Mouse (Mus musculus) monocyte, adult 2 months (primary cell): ENCODE results near the gene Clstn2.

Experiments used
- DNase-seq, 2 experiments: peaks; one replicate each; pipeline ENCODE4 v3.0.0; 2022; ENCODE audit warnings: low spot score in 2 of 2, low read depth in 1 of 2

Clstn2 gene

DNA sequence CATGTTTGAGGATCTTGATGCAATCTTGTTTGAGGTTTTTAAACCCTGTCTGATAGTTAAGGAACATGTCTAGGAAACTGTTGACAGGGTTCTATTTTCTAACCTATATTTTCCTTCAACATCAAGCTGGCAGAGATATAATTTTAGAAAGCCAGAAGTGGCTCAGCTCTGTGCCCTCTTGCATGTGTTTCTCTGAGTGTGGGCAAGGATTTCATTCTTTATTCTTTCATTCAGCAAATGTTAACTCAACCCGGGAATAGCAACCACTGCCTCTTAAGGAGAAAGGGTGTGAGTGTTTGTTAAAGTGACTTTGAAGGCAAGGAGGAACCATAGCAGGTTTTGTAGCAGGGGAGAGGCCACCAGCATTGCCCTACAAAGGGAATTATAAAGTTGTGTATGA, 337.7 kb downstream of the Clstn2 start:
- no peak for DNase-seq

DNA sequence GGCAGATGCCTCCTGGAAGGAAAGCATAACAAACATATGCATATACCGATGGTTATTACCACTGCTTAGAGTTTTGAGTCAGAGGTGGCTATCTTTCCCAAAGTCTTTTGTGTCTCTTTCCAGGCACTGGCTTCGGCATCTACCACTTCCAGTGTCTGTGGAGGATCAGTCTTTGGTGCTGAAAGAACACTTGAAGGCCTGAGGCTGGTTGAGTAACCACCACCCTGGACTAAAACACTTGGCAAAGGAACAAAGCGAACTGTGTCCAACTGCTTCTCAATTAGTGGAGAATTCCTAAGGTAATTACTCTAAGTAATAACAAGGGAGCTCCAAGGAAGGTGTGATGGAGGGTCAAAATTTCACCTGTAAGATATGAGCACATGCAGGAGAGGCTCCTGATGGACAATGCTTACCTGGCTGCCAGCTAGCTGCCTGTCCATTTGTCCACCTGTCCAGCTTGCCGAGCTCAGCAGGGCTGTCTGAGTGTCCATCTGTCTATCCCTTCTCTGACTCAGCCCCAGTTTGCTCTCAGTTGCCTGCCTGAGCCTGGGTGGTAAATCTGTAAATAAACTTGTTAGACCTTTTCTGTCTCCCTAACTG, 346.1 kb downstream of the Clstn2 start:
- no peak for DNase-seq

DNA sequence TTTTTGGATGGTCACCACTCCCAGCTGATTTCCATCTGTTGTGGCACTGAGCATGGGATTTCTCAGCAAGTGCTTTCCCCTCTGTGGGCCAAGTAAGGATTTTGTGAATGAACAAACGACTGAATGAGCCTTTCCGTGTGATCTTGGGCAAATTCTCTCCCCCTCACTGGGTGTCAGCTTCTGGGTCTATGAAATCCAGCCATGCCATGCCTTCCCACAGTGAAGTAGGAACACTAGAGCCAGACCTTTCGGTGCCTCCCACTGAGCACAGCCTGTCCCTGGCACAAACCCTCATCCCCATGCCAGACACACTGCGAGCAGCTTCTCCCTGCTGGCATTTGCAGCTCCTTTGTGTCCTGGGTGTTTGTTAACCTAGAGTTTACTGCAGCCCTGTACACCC, 347.3 kb downstream of the Clstn2 start:
- DNase-seq = no peak

DNA sequence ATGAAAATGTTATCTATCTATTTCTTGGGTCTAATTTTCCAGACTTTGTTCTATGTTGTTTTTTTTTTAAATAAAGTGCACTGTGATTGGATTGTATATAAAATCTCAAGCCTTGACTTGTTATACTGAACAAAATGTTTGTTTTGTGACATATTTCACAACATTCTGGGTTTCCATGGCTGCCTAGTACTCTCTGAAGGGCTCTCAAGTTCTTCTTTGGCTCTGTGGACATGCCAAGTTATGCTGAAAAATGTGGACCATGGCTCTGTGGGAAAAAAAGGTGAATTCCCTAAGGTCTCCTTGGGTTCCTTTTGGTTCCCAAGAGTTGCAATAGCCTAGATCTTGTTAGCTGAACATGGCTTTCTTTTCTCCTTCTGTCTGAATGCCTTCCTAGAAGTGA, 353.1 kb downstream of the Clstn2 start:
- no peak for DNase-seq

DNA sequence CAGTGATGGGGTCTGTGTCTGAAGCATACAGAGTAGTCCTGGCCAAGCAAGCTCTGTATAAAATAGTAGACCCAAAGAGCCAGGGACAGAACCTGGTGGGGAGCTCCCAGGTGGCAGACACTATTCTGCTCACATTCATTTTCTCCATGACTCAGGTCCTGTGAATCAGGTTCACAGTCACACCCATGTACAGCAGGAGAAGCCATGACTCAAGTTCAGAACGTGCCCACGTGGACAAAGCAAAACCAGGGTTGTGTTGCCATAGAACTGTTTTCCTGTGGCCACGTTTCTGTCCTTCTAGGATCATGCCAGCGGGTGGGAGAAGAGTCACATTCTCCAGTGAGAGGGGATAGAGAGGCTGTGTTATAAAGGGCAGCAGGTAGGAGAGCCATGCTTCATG, 353.9 kb downstream of the Clstn2 start:
- DNase-seq = no peak

DNA sequence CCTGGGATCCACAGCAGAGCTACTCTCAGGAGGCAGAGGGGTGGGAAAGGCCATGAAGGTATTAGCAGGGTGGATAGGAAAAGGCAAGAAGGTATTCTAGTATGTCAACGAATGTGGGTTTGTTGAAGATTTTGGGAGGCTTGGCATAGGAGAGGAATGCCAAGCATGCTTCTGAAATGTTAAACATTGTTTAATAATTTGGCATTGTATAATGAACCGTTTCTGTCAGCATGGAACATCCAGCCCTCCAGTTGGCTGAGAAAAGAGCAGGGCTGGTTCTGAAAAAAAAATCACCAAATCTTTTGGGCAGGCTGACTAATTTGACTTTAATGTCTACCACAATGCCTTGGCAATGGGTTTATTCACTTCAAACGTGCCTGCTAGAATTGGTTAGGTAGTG, 355.9 kb downstream of the Clstn2 start:
- no peak for DNase-seq

DNA sequence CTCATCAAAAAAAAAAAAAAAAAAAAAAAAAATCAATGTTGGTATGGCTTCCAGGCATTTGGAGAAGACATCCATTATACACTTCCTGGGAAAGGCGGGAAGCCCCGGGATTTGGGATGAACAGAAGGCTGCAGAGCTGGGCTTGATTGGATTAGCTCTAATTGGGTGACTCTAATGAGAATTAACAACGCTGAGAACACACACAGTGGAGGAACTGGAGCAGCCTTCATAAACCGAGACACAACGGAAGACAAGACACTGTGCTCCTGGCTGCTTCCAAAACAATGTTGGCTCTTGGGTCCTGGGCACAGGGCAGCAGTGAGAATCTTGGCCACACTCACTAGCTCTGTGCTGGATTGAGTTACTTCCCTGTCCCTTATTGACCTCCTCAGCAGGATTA, 360.3 kb downstream of the Clstn2 start:
- DNase-seq = no peak

DNA sequence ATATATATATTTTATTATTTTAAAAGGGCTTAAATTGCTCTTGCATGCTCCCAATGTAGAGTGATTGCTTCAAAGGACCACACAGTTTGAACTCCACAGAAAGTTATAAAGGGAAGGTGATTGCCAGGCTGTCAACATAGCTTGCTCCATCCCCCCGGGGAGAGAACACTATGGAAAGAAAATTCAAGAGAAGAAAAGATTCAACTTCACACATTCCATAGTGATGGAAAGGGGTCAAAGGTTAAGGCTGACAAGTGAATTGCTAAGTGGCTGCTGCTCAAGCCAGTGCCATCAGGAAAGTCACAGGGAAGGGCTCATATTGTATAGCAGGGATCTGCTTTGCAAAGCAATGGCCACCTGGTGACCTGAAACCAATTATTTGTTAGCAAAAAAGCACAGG, 360.8 kb downstream of the Clstn2 start:
- no peak for DNase-seq

DNA sequence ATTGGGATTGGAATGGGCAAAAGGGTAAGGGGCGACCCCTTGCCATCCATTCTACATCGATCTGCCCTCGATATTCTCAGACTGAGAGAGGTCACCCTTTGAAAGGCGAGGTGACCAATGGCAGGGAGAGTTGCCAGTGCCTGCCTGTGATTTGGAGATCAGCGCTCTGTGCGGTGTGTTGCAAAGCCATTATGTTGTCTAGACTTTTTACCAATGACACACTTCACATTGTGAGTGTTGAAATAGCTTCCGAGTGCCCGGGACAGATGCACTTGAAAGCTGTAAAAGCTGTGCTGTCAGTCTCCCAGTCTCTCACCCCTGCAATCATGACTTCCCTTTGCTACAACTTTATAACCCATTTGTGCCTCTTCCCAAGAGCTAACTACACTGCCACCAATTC, 362.3 kb downstream of the Clstn2 start:
- no peak for DNase-seq

DNA sequence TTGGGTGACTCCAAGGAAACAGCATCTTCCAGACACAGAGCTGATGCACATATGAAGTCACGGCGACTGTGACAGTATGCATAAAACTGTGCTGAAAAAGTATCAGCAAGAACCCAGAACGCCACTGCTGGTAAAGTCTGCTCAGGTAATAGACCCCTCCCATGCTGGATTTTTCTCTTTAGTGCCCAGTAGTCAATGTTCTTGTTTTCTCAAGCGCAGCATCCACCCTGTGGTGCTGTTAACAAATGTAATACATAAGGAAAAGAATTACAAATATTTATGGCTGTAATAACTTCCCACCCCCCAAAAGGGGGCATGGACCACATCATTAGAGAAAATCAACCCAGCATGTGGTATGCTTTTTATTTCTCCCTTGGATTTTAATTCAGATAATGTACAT, 372.0 kb downstream of the Clstn2 start:
- DNase-seq = no peak

DNA sequence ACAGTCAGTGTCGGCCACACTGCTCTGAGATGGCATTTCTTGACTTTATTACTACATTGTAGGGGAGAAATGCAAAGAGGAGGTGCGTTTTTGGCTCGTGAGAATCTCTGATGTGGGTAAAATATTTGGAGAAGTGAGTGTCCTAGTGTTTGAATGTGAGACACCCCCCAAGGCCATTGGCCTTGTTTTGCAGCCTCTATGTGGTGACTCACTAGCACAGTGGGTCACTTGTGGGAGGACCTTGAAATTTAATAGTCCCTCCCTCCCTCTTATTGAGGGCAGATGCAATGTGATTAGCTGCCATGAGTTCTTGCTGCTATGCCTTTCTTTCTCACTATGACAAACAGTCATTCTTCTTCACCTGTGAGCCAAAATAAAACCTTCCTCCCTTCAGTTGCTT, 374.2 kb downstream of the Clstn2 start:
- DNase-seq = no peak

DNA sequence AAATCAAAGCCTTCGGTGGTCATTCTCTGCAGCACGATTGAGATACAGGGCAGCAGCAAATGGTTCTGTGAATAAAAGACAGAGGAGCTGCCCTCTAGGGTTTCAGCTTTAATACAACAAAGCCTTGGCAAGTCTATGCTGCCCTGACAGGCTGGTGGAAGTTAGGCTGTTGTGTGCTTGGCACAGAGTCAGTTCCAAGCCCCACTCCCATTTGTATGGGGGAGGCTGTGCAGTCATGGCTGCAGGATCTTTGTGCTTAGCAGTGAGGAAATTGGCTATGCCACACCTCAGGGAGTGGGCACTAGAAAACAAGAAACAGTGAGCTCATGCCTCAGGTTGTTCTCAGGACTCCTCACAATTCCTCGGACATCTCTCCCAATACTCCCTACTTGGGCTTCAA, 384.6 kb downstream of the Clstn2 start:
- no peak for DNase-seq

DNA sequence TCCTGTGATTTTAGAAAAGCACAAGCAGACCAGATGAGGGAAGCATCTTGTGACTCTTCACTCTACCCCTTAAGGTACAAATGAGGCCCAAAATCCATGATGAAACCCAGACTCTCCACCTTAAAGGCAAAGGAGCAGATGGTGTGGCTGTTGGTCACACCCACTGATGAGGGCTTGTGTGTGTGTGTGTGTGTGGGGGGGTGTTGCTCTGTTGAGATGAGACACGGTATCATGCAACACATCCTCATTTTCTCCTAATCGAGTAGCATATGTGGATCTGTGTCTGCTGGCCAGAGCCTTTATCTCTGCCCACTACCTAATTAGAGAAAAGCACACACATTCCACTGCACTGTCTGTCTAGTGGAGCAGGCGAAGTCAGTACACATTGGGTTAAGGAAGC, 387.2 kb downstream of the Clstn2 start:
- DNase-seq = no peak

DNA sequence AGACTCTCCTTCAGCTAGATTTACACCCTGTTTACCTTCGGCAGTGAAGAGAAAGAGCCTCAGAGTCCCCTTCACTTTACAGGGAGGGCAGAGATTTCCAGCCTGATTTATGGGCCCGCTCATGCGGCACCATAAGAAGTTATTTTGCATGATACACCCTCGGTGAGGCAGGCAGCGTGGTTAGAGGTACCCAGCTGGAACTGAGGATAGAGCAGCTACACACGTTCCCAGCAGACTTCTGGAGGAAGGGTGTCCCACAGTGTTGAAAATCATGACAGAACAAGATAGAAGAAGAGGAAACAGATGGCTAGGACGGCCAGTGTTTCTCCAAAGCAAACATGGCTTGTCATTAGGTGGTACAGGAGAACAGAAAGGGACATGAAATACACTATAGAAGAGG, 390.6 kb downstream of the Clstn2 start:
- DNase-seq = no peak

DNA sequence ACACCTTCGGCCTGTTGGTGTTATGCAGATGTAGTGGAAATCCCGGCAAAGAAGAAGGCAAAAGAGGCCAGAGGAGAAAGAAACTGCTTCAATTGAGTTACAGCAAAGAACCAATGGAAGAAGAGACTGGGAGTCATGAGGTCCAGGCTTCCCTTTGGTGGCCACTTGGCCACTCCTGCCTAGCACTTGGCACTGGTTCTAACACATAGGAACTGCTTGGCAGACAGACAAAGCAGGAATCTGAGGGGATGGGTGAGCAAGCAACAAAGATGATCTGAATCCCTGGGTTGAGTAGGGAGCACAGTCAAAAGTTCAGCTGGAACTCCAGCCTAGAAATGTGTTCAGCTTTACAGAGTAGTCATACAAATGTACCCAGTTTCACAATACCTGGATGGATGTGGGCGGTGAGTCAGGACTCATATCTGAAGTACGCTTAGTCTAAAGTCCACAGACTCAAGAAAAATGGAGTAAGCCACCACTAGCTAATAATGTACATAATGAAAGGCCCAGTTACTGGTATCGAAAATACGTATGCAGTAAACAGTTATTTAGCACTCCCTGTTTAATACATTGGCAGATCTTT, 392.9 kb downstream of the Clstn2 start:
- DNase-seq = no peak

DNA sequence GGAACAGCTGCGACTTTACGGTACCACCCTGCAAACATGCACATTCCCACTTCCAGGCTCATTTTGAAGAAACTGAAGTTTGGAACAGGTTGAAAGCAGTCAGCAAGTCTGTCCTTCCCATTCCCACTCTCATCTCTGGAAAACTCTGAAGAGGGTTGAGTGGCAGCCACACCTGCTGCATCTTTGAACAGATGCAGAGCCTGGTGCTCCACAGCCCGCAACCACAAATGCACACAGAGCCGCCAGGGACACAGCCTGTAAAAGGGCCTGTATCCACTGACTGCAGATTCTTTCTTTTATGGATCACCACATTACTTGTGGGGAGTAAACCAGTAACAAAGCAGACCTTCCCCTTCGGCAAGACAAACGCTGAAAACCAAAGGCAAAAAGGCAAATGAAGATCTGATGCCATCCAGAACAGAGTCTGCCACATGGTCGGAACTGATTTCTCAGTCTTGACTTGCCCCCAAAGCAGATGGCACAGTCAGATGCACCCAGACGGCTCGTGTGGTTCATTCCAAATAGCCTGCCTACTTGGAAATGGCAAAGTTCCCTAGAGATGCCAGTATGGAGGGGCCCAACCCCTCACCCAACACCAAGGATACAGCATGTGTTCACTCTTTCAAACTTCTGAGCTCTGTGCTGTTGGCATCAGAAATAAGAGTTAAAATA, 394.2 kb downstream of the Clstn2 start:
- no peak for DNase-seq

DNA sequence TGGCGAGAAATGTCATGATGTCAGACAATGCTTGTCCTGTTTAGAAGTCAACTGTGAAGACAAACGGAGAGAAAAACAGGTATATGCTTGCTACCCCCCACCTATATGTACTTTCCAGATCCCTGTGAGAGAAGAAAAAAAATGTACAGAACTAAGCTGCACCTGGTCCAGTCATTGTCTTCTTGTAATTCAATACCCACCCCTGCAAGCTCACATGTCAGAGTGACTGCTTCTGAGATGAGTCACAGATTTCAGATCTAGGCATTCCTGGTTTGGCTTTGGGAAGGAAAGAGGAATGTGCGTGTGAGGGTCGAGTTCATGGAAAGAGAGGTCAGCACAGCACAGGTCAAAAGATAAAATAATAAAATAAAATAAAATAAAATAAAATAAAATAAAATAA, 397.6 kb downstream of the Clstn2 start:
- no peak for DNase-seq

DNA sequence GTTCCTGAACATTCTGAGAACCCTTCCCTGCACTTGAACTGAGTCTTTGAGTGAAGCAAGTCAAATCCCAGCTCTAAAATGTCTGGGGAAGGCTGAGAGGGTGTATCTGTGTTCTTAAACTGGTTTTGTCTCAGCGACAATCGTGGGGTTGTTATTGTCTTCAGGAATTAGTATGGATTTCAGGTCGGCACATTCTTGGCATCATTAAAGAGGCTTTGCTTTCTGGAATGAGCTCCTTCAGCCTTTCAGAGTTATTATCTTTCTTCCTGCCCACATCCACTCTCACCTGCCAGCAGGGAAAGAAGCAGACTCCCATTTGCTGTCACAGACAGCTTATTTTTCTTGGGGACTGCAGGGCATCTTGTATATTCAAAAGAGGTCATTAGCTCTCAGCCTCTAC, 398.1 kb downstream of the Clstn2 start:
- DNase-seq = no peak

DNA sequence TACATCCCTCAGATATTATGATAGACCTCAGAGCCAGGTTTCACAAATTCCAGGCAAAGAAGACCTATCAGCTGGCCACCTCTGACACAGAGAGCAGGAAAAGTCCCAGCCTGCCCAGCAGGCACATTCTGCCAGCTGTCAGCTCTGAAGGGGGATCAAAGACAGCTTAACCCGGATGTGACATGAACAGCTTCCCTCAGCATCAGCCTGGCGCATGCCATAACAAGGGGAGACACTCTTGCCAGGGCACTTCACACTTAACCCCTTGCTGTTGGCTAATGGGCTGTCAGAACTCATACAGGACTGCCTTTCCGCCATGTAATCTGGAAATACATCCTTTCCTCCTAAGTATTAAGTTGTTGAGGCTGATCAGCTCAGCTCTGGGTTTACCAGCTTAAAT, 403.8 kb downstream of the Clstn2 start:
- no peak for DNase-seq

DNA sequence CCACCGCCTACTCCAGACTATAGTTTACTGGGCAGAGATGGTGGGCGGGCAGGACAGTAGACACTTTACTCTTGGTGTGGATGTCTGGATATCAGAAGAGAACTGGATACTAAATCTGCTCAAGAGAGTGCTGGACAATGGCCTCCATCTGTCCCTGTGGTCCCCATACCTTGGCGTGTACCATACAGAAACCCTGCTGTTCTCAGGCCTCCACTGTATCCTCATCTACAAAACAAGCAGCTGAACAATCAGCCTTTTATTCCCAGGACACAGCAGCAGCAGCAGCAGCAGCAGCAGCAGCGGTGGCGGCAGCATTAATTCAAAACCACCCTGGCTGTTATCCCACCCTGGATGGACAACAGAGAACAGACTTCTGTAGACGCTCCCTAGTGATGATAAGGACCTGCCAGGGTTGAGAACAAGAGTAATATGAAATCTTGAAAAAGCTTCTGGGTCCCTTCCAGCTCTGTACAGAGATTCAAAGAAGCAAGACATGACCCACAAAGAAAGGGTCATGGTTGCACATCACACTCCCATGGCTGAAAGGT, 404.5 kb downstream of the Clstn2 start:
- DNase-seq = no peak

DNA sequence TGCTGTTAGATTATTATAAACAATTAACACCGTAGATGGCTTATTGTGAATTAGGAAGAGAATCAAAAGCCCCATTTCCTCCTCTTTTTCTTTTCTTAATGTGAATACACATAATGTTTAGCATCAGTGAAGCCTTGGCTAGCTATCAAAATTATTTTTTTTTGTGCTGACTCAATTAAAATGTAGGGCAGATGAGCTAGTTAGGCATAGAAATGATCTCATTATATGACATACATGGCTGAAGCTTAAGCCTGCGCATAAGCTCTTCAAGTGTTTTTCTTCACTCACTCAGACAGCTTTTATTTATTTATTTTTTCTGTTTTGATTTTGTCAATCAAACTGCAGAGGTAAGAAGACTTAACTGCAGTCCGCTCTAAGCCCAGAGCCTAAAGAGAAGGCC, 405.1 kb downstream of the Clstn2 start:
- no peak for DNase-seq

DNA sequence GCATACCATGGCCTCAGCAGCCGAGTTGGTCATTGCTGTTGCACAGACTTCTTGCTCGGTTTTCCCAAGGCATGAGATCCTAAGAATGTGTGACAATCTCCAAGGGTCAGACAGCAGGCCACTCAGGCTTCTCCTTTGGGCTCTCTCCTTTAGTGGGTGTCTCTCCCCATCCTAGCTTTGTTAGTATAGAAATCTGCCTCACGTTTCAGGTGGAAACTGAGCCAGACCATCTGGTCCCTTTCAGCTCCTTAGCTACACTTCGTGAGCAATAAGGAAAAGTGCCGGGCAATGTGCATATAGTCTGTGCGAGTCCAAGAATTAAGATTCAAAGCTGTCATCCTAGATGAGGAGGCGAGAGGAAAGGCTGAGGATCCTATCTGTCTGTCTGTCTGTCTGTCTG, 422.4 kb downstream of the Clstn2 start:
- no peak for DNase-seq

DNA sequence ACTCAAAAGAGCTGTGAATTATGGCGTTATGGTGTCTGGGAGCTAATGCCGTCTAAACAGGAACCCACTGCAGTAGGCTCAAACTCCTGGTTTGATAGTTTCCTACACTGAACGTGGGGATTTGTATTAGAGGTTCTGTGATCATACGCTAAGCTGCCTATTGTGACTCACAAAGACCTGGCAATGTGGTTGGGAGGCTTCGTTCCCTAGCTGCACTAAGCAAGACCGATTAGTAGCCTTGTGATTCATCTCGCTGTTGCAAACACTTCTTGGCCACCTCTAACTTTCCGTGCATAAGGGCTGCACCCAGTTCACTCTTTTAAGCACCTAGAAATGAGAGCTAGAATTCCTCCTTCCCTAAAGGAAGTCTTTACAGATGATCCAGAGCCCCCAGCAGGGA, 429.3 kb downstream of the Clstn2 start:
- no peak for DNase-seq
